9 mouse cellular contexts compared by ENCODE assay signal in genomic region chr11:31169161-31170051, GRCm38 (mm10). TPM values are rescaled to one million over a fixed set of nuclear protein-coding genes. Genes with fewer than 3 reads are reported as not detected.
A peak's percentile ranks its signal among the peaks of the same experiment; 100 is the strongest.
DNase-seq lines count a peak whose midpoint lies in the region; ATAC-seq and TF ChIP-seq lines count a peak whose summit lies in the region.
"Had no signal": no experiment of that assay in that cellular context is flagged by ENCODE, and none has a peak within 500 bp of the region (broad histone marks: within the 10 kb centered on the region; RNA-seq: fewer than 3 reads in every experiment).

No protein-coding gene starts in this region.

- TF ChIP-seq POLR2A in myocyte (IDR thresholded peaks at IDR 0.05; ENCODE audit: insufficient read length, low read depth), result no peak

- no peaks in the 10 kb centered on the region for H3K79me2 ChIP-seq in myocyte (ENCODE audit: control insufficient read depth, insufficient read depth)

- peak overlapping the region; percentile 70 for H3K4me2 ChIP-seq in embryonic facial prominence, embryonic 12.5 days (replicated peaks)
- H3K4me2 ChIP-seq in limb, embryonic 11.5 days (ENCODE audit: low read depth, severe bottlenecking), result peak overlapping the region; percentile 43
- peak overlapping the region; percentile 67 for H3K4me2 ChIP-seq in myocyte (ENCODE audit: low read depth)

- H3K4me1 ChIP-seq in embryonic facial prominence, embryonic 12.5 days, result 0 out of 2 replicates have a peak, but pooled peaks cover 4% of the 10 kb centered on the region
- H3K4me1 ChIP-seq in hindbrain, embryonic 10.5 days (replicated peaks), result peaks cover 10% of the 10 kb centered on the region
- no peaks in the 10 kb centered on the region for H3K4me1 ChIP-seq in limb, embryonic 11.5 days (ENCODE audit: control insufficient read depth, insufficient read depth, low read length)

- H3K27ac ChIP-seq in embryonic facial prominence, embryonic 12.5 days, result no peak overlapping the region
- peak overlapping the region; percentile 16 for H3K27ac ChIP-seq in hindbrain, embryonic 10.5 days
- H3K27ac ChIP-seq in limb, embryonic 11.5 days (replicated peaks; ENCODE audit: low read depth, low read length), result no peak overlapping the region

- 2% methylated on average over 21 of the region's 21 CpGs for whole genome bisulfite sequencing in embryonic facial prominence, embryonic 12.5 days
- WGBS in hindbrain, embryonic 10.5 days, result 3% methylated on average over 21 of the region's 21 CpGs
- WGBS in limb, embryonic 11.5 days, result 2% methylated on average over 21 of the region's 21 CpGs

- peak overlapping the region; percentile 44 for H3K4me3 ChIP-seq in embryonic facial prominence, embryonic 12.5 days
- H3K4me3 ChIP-seq in hindbrain, embryonic 10.5 days, result peak overlapping the region; percentile 57
- H3K4me3 ChIP-seq in limb, embryonic 11.5 days (ENCODE audit: low read depth, low read length), result peak overlapping the region; percentile 26
- peak overlapping the region; percentile 6 for H3K4me3 ChIP-seq in myocyte

- no peaks in the 10 kb centered on the region for H3K27me3 ChIP-seq in embryonic facial prominence, embryonic 12.5 days
- peaks cover 8% of the 10 kb centered on the region; the same call in 1 of the 2 replicates for H3K27me3 ChIP-seq in hindbrain, embryonic 10.5 days (ENCODE audit: insufficient read depth, poor library complexity, severe bottlenecking)
- H3K27me3 ChIP-seq in limb, embryonic 11.5 days (ENCODE audit: control insufficient read depth, insufficient read depth, low read length), result no peaks in the 10 kb centered on the region
- no peaks in the 10 kb centered on the region for H3K27me3 ChIP-seq in myocyte (ENCODE audit: control insufficient read depth, insufficient read depth, insufficient read length)

- no peaks in the 10 kb centered on the region for H3K36me3 ChIP-seq in embryonic facial prominence, embryonic 12.5 days
- no peaks in the 10 kb centered on the region for H3K36me3 ChIP-seq in hindbrain, embryonic 10.5 days
- H3K36me3 ChIP-seq in limb, embryonic 11.5 days (ENCODE audit: control insufficient read depth, insufficient read depth, low read length), result no peaks in the 10 kb centered on the region
- H3K36me3 ChIP-seq in myocyte (ENCODE audit: control insufficient read depth, insufficient read depth), result no peaks in the 10 kb centered on the region

- no peak for DNase-seq in cerebellum, postnatal 4 days (ENCODE audit: low spot score in 2 of 2)
- DNase-seq in adrenal gland, postnatal 14 days, result peak; percentile 54
- peak; percentile 61 for DNase-seq in hindbrain, embryonic 10.5 days (ENCODE audit: low spot score)
- DNase-seq in limb, embryonic 11.5 days (ENCODE audit: low spot score), result peak; percentile 53

- no peaks in the 10 kb centered on the region for H3K9me3 ChIP-seq in embryonic facial prominence, embryonic 12.5 days
- no peaks in the 10 kb centered on the region for H3K9me3 ChIP-seq in hindbrain, embryonic 10.5 days
- no peaks in the 10 kb centered on the region for H3K9me3 ChIP-seq in limb, embryonic 11.5 days (ENCODE audit: control insufficient read depth, low read length)

- ATAC-seq in cerebellum, adult (ENCODE audit: insufficient number of reproducible peaks, low FRiP score, low TSS enrichment), result peak; percentile 97
- ATAC-seq in embryonic facial prominence, embryonic 12.5 days (ENCODE audit: insufficient number of reproducible peaks, insufficient read depth, low FRiP score, low TSS enrichment), result peak; percentile 83
- peak; percentile 70 for ATAC-seq in limb, embryonic 11.5 days (ENCODE audit: insufficient number of reproducible peaks, low FRiP score, low TSS enrichment, low read depth)
- no peak for ATAC-seq in activated CD4-positive, CD25-positive, alpha-beta regulatory T cell, adult 4 months

- H3ac ChIP-seq in myocyte (ENCODE audit: control insufficient read depth, insufficient read length), result no peak overlapping the region

- H3K9ac ChIP-seq in embryonic facial prominence, embryonic 12.5 days, result no peak overlapping the region; the same call in 1 of the 2 replicates
- H3K9ac ChIP-seq in limb, embryonic 11.5 days (ENCODE audit: low read length), result no peak overlapping the region

TF ChIP-seq in myocyte, 11 proteins besides CTCF, POLR2A, EP300 and RAD21:
- TF ChIP-seq REST (IDR thresholded peaks at IDR 0.05; ENCODE audit: insufficient read depth, insufficient read length), result peak; percentile 36
- no peak for TF ChIP-seq USF1 (IDR thresholded peaks at IDR 0.05; ENCODE audit: low read depth)

RNA-seq across cellular contexts. Expression of gene Gm17332, which starts 12.9 kb away (rescaled TPM):
- not detected in 2 replicates for total RNA-seq in adrenal gland, postnatal 14 days (2021)
- polyA plus RNA-seq in embryonic facial prominence, embryonic 12.5 days (2016; fragmentation: Nextera tagmentation; extraction: Ambion mirVana), result not detected in 2 replicates
- polyA plus RNA-seq in hindbrain, embryonic 10.5 days (2016; fragmentation: Nextera tagmentation; extraction: Ambion mirVana), result not detected in 2 replicates
- polyA plus RNA-seq in limb, embryonic 11.5 days (2014; fragmentation: Nextera tagmentation; extraction: Ambion mirVana), result not detected in 2 replicates
- not detected for polyA plus RNA-seq in myocyte (2012; fragmentation: generic; extraction: Trizol)
- not detected for polyA plus RNA-seq in activated CD4-positive, CD25-positive, alpha-beta regulatory T cell, adult 4 months (2017; shearing (Covaris generic))
- total RNA-seq: left cerebral cortex, adult 18-20 months had no signal

Comparison
In these comparisons a context has a peak if more than half of its experiments do, and no peak if none do; other contexts are left out.
1. DNase-seq: peak in adrenal gland, postnatal 14 days (single experiment), hindbrain, embryonic 10.5 days (single experiment) and limb, embryonic 11.5 days (single experiment); none in cerebellum, postnatal 4 days (0 of 2).
2. H3K4me3 ChIP-seq: peak in every context shown above with its lines; median percentile 57 in hindbrain, embryonic 10.5 days; 44 in embryonic facial prominence, embryonic 12.5 days; 26 in limb, embryonic 11.5 days; 6 in myocyte.
3. Peak in every context shown above with its lines, with median percentiles within 50 percentile points of each other: H3K4me2 ChIP-seq.